Mouse (Mus musculus) hindbrain, embryonic 12.5 days (tissue): ENCODE results near the gene Sec24b. TPM values are rescaled to one million over a fixed set of nuclear protein-coding genes. Genes with fewer than 3 reads are reported as not detected.
A peak's percentile ranks its signal among the peaks of the same experiment; 100 is the strongest.

Source experiments
- ATAC-seq: fragments of 200-750 bp; cut with Nextera tagmentation; 2 replicates; pipeline ENCODE4 v1.8.0; 2017; ENCODE audit warnings: moderate TSS enrichment; ENCODE audit not compliant: low FRiP score
- H3K27ac ChIP-seq: fragments of 300-500 bp; sonication (generic); 2 replicates; pipeline ENCODE4 v1.5.1; 2016; ENCODE audit warnings: mild to moderate bottlenecking
- H3K27me3 ChIP-seq: fragments of 300-500 bp; sonication (generic); 2 replicates; pipeline ENCODE4 v1.6.1; 2016; ENCODE audit warnings: mild to moderate bottlenecking
- H3K36me3 ChIP-seq: fragments of 300-500 bp; sonication (generic); 2 replicates; pipeline ENCODE4 v1.6.1; 2016; ENCODE audit warnings: mild to moderate bottlenecking
- H3K4me1 ChIP-seq: fragments of 300-500 bp; sonication (generic); 2 replicates; pipeline ENCODE4 v1.6.1; 2016
- H3K4me2 ChIP-seq: fragments of 300-500 bp; sonication (generic); replicated peaks from 2 replicates; pipeline ENCODE4 v1.6.1; 2016; ENCODE audit warnings: mild to moderate bottlenecking
- H3K4me3 ChIP-seq: fragments of 300-500 bp; sonication (generic); 2 replicates; pipeline ENCODE4 v1.5.1; 2016; ENCODE audit warnings: mild to moderate bottlenecking
- H3K9ac ChIP-seq: fragments of 300-500 bp; sonication (generic); 2 replicates; pipeline ENCODE4 v1.6.1; 2016; ENCODE audit warnings: mild to moderate bottlenecking, moderate library complexity
- H3K9me3 ChIP-seq: fragments of 300-500 bp; sonication (generic); replicated peaks from 2 replicates; pipeline ENCODE4 v1.6.1; 2016; ENCODE audit warnings: mild to moderate bottlenecking
- WGBS: fragments of 180-500 bp; shearing (Covaris S2); methylation state at CpG from one replicate; pipeline ENCODE4 v1.1.7; 2016; 5-methylcytosine and 5-hydroxymethylcytosine counted together
- polyA plus RNA-seq: library from polyadenylated mRNA; unstranded; fragments of >200 nt; fragmentation: Nextera tagmentation; extraction: Ambion mirVana; gene quantifications from 2 replicates; pipeline ENCODE4 v1.2.1, GENCODE M21; 2016

Sec24b gene
- 36.8 and 36.9 TPM in 2 replicates for polyA plus RNA-seq

DNA sequence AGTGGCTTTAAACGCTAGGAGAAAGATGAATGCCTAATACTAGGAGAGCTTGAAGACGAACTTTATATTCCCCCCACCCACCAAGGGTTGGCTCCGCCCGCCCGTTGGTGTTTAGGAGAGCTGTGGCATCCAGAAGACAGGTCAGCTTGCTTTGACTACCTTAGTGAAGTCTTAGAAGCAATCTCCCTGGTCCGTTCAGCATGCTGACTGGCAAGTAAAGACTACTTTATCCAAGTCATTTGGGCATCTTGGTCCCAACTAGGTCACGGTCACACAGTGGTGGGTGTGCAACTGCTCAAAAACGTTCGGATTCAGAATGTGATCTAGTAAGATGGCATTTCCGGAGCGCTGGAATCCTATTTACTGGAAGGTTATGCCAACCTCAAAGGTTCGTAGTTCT lies at the start of gene Sec24b:
Sec24b (minus strand) TSS at position 273 of the 400 bp plus-strand sequence.
- Histone ChIP-seq H3K9ac (peak within 1 kb of the TSS; percentile 99), H3K36me3 (no peaks in the 10 kb centered on the region), H3K27ac (peak within 1 kb of the TSS; percentile 94), H3K27me3 (0 out of 2 replicates have a peak, but pooled peaks cover 3% of the 10 kb centered on the region), H3K4me3 (peak within 1 kb of the TSS; percentile 98), H3K4me1 (peaks cover 29% of the 10 kb centered on the region), H3K4me2 (peak within 1 kb of the TSS; percentile 63), H3K9me3 (no peaks in the 10 kb centered on the region)
- WGBS: 14% methylated on average over 12 of the region's 12 CpGs
- ATAC-seq: peak; percentile 17

DNA sequence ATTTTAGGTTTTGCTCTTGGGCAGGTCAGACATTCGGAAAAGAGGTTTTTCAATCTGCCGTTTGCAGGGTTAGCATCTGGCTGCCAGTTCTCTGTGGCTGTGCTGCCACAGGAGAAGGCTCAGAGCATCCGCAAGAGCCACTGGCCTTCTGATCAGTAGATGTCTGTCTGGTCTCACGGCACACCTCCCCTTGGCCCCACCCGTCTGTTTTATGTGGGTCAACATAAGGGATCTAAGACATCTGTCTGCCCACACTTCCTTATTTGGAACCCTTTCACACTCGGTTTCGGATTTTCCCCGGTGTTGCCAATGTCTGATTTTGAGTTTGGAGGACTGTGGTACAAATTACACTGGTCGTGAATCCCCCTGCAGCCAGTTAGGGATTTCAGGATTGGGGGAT lies 43.1 kb upstream of the Sec24b start:
- Histone ChIP-seq H3K4me1 (no peaks in the 10 kb centered on the region), H3K36me3 (no peaks in the 10 kb centered on the region), H3K4me3 (no peak overlapping the region), H3K27ac (no peak overlapping the region), H3K27me3 (no peaks in the 10 kb centered on the region), H3K4me2 (no peak overlapping the region), H3K9ac (no peak overlapping the region), H3K9me3 (no peaks in the 10 kb centered on the region)
- ATAC-seq: no peak
- WGBS: 83% methylated on average over 9 of the region's 9 CpGs

DNA sequence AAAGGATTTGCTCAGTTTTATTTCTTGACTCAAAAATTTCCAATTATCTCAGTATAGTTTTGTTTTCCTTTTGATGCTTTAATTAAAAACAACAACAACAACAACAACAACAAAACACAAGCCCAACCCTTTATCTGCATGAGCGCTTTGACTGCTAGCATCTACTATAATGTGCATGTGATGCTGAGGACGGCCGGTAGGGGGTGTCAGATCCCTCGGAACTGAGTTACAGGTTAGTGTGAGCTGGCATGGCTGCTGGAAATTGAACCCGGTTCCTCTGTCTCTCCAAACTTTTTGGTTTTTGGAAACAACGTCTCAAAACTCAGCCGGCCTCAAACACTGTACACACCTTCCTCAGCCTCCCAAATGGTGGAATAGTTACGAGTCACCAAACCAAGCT lies 42.1 kb upstream of the Sec24b start:
- no peaks in the 10 kb centered on the region for H3K4me1 ChIP-seq
- H3K27me3 ChIP-seq: no peaks in the 10 kb centered on the region
- no peak for ATAC-seq
- H3K36me3 ChIP-seq: no peaks in the 10 kb centered on the region
- no peak overlapping the region for H3K27ac ChIP-seq
- H3K9me3 ChIP-seq: no peaks in the 10 kb centered on the region
- H3K4me3 ChIP-seq: no peak overlapping the region
- no peak overlapping the region for H3K4me2 ChIP-seq
- 74% methylated on average over 8 of the region's 8 CpGs for WGBS
- no peak overlapping the region for H3K9ac ChIP-seq

DNA sequence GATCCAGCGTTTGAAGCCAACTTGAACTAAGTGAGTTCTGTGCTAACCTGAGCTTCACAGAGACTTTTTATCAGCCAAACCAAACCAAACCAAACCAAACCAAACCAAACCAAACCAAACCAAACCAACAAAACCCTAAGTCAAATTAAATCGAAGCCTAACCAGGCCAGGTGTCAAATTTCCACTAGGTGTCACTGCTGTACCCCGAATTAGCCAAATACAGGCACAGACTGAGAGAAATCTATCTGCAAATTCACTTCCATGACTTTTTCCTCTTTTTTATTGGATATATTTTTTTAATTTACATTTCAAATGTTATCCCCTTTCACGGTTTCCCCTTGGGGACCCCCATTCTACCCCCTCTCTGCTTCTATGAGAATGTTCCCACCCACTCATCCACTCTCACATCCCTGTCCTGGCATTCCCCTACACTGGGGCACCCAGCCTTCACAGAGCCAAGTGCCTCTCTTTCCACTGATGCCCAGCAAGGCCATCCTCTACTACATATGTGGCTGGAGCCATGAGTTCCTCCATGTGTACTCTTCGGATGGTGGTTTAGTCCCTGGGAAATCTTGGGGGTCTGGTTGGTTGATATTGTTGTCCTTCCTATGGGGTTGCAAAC lies 33.9 kb upstream of the Sec24b start:
- Histone ChIP-seq H3K27ac (no peak overlapping the region), H3K4me1 (no peaks in the 10 kb centered on the region), H3K9ac (no peak overlapping the region), H3K27me3 (no peaks in the 10 kb centered on the region), H3K36me3 (no peaks in the 10 kb centered on the region), H3K4me3 (no peak overlapping the region), H3K4me2 (no peak overlapping the region), H3K9me3 (no peaks in the 10 kb centered on the region)
- peak; percentile 56; the same call in 1 of the 2 replicates for ATAC-seq
- WGBS: 46% methylated on average over 5 of the region's 5 CpGs

DNA sequence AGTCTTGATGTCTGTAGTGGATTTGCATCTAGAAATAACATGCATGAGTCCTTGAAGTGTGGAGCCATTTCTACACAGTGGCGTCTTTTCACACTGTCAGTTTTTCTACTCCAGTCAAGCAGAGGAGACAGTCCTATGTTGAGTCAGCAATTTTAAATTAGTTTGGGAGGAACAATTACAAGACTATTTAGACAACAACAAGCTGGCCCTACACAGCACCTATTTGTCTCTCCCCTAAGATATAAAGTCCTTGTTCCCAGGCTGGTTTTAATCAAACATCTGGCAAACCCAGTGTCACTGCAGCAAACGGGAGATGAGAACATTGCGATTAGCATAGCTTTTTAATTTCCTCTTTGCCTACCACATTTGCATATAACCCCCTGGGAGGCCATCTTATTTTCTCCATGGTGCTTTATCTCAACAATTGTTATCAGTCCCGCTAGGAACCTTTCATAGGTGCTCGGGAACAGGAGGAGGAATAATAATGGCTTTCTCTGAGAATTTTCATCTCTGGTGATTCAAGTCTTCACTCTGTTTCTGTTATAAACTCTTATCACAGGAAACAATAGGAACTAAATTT lies 32.9 kb upstream of the Sec24b start:
- no peak overlapping the region for H3K9ac ChIP-seq
- no peak overlapping the region for H3K4me3 ChIP-seq
- no peaks in the 10 kb centered on the region for H3K27me3 ChIP-seq
- WGBS: 46% methylated on average over 5 of the region's 5 CpGs
- H3K27ac ChIP-seq: no peak overlapping the region
- no peaks in the 10 kb centered on the region for H3K4me1 ChIP-seq
- peak; percentile 48; the same call in 1 of the 2 replicates for ATAC-seq
- no peaks in the 10 kb centered on the region for H3K36me3 ChIP-seq
- H3K9me3 ChIP-seq: no peaks in the 10 kb centered on the region
- H3K4me2 ChIP-seq: no peak overlapping the region

DNA sequence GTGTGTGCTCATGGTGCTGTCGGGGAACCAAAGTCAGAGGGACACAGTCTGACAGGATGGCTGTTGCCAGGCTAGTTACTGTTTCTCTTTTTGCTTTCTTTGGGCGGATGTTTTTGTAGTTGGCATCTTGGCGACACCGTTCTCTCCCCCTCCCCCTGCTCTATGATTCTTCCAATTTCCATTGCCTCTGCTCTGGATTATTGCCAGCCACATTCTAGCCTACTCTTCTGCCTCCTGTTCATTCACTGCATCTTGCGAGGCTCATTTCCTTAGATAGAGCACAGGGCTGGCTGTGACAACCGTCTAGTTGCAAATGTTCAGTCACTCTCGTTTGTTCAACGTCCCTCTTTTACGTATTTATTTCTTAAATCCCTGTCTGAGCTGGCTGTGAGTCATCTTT lies 29.1 kb upstream of the Sec24b start:
- H3K4me2 ChIP-seq: no peak overlapping the region

DNA sequence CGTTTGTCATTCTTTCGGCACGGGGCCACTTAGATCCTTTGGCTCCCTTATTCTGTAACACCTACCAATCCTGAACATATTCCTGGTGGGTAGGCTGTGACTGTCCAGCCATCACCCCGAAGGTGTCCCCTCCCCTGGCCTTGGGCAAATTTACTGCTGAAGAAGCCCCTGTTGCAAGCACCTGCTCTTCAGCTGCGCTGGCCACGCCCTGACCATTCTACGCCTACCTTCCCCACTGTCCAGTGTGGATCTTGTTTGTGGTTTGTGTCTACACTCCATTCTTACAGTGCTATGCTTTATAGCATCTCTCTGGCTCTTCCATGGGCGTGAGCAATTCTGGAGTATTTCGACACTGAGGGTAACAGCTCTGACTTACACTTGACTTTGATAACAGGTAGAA lies 27.3 kb upstream of the Sec24b start:
- Histone ChIP-seq H3K4me1 (no peaks in the 10 kb centered on the region), H3K9me3 (no peaks in the 10 kb centered on the region), H3K27me3 (no peaks in the 10 kb centered on the region), H3K9ac (no peak overlapping the region), H3K4me3 (no peak overlapping the region), H3K4me2 (no peak overlapping the region), H3K36me3 (no peaks in the 10 kb centered on the region), H3K27ac (no peak overlapping the region)
- 87% methylated on average over 9 of the region's 9 CpGs for WGBS
- ATAC-seq: no peak

More for the DNA sequence above, 29.1 kb upstream of the Sec24b start:
- no peaks in the 10 kb centered on the region for H3K36me3 ChIP-seq
- no peaks in the 10 kb centered on the region for H3K4me1 ChIP-seq
- 89% methylated on average over 9 of the region's 9 CpGs for WGBS
- no peak overlapping the region for H3K4me3 ChIP-seq
- no peaks in the 10 kb centered on the region for H3K27me3 ChIP-seq
- no peaks in the 10 kb centered on the region for H3K9me3 ChIP-seq
- no peak overlapping the region for H3K27ac ChIP-seq
- ATAC-seq: no peak
- H3K9ac ChIP-seq: no peak overlapping the region

DNA sequence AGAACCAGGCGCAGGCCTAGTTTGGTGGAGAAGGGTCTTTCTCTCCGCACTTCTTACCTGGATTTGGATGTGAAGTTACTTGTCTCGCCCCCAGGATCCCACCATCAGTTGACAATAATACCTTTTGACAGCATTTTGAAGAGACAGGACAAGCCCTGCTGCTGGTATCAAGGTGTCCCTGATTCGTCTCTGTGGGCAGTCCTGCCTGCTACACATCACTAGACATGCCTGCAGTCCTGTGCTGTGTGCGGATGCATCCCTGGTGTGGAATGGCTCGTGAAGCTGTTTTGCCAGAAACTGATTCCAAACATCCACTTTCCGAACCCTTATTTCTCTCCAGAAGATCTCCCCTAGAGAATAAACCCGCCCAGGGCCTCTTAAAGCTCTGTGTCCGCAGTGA lies 26.1 kb upstream of the Sec24b start:
- ATAC-seq: no peak

DNA sequence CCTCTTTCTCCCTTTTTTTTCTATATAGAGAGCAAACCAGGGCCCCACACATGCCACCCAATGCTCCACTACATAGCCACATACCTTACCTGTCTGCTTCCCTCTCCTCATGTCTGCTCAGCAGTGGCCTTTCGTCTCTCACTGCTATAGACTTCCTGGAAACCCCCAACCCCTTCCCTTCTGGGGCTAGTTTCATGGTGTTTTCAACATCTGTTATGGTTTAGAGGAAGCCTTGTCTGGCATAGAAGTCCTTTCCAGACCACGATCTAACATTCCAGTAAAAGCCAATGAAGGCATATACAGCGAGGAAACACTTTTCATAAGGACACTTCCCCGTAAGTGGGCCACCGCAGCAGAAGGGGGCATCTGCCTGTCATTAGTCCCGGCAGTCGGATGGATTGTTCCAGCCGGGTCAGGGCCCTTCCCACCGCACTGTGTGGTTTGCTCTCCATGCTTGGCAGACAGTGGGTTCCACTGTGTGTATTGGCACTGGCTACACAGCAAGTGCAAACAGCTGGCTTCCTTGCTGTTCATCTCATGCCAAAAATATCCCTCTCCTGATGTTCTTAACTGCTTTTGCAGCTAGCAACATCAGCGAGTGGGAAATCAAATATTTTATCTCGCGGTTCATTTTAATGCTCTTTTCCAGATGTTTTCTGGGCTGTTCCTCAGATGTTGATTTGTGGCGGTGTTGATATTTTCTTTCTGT lies 25.2 kb upstream of the Sec24b start:
- WGBS: 75% methylated on average over 13 of the region's 13 CpGs
- no peaks in the 10 kb centered on the region for H3K36me3 ChIP-seq
- H3K9ac ChIP-seq: no peak overlapping the region
- no peaks in the 10 kb centered on the region for H3K4me1 ChIP-seq
- no peaks in the 10 kb centered on the region for H3K27me3 ChIP-seq
- H3K27ac ChIP-seq: no peak overlapping the region
- H3K9me3 ChIP-seq: no peaks in the 10 kb centered on the region
- no peak overlapping the region for H3K4me2 ChIP-seq
- no peak overlapping the region for H3K4me3 ChIP-seq
- no peak for ATAC-seq

More for the DNA sequence above, 26.1 kb upstream of the Sec24b start:
- no peaks in the 10 kb centered on the region for H3K27me3 ChIP-seq
- no peak overlapping the region for H3K9ac ChIP-seq
- H3K4me1 ChIP-seq: no peaks in the 10 kb centered on the region
- WGBS: 86% methylated on average over 9 of the region's 9 CpGs
- no peak overlapping the region for H3K27ac ChIP-seq
- no peaks in the 10 kb centered on the region for H3K36me3 ChIP-seq
- H3K4me3 ChIP-seq: no peak overlapping the region
- no peak overlapping the region for H3K4me2 ChIP-seq
- no peaks in the 10 kb centered on the region for H3K9me3 ChIP-seq

DNA sequence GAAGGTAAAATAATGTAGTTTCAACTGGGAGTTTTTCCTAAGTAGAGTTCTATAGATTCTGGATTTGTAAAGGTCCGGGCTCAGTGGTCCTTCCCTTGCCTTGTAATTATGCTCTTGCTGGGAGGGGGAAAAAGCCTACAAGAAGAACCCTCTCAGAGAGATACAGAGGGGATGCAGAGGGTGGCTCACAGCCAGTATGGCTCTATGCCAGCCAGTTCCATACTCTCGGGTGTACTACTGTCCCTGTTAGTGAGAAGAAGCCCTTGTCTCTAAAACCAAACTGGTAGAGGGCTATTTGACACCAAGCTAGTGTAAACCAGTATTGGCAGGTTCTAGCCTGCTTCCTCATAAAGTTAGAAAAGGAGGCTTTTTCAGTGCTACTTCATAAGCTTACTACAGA lies 22.0 kb upstream of the Sec24b start:
- Histone ChIP-seq H3K27me3 (no peaks in the 10 kb centered on the region), H3K4me3 (no peak overlapping the region)
- no peak for ATAC-seq

DNA sequence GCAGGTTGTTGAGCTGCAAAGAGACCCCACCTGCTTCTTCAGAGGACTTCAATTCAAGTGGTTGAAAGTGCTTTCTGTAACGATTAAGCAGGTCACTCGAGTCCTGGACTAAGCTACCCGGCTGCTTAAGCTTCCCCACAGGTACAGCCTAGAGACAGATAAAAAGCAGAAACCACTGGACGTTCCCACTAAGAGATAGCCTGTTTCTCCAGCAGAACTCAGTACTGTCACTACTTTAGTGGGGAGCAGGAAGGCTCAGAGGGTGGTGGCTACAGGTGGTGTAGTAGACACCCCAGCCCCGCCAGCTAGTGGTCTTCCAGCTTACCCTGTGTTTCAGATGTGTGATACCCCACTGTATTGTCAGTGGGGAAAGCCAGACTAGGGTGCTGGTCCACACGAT lies 19.3 kb upstream of the Sec24b start:
- H3K9ac ChIP-seq: no peak overlapping the region
- H3K4me2 ChIP-seq: no peak overlapping the region
- no peaks in the 10 kb centered on the region for H3K36me3 ChIP-seq
- H3K27me3 ChIP-seq: no peaks in the 10 kb centered on the region
- no peaks in the 10 kb centered on the region for H3K9me3 ChIP-seq
- H3K4me3 ChIP-seq: no peak overlapping the region
- no peak for ATAC-seq
- H3K4me1 ChIP-seq: no peaks in the 10 kb centered on the region
- no peak overlapping the region for H3K27ac ChIP-seq
- WGBS: 82% methylated on average over 6 of the region's 6 CpGs

More for the DNA sequence above, 22.0 kb upstream of the Sec24b start:
- Histone ChIP-seq H3K36me3 (no peaks in the 10 kb centered on the region), H3K9ac (no peak overlapping the region), H3K4me2 (no peak overlapping the region), H3K27ac (no peak overlapping the region), H3K9me3 (no peaks in the 10 kb centered on the region), H3K4me1 (no peaks in the 10 kb centered on the region)
- 75% methylated on average over 2 of the region's 2 CpGs for WGBS

DNA sequence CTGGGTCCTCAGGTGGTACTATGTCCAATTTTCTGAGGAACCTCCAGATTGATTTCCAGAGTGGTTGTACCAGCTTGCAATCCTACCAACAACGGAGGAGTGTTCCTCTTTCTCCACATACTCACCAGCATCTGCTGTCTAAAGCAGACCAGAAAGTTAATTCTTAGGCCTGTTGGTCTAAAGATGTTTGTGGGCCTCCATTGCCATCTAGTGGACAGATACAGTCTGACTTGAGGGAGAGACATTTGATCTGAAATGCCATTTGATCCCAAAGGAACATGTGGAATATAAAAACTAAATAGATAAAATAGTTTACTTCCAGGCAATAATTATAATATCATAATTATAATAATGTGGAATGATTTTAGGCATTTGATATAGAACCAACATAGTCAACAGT lies 18.4 kb upstream of the Sec24b start:
- no peak overlapping the region for H3K9ac ChIP-seq
- no peaks in the 10 kb centered on the region for H3K36me3 ChIP-seq
- no peaks in the 10 kb centered on the region for H3K27me3 ChIP-seq
- no peak overlapping the region for H3K27ac ChIP-seq
- no peaks in the 10 kb centered on the region for H3K9me3 ChIP-seq
- WGBS: 3% methylated on average over 1 of the region's 1 CpGs
- no peak overlapping the region for H3K4me3 ChIP-seq
- no peaks in the 10 kb centered on the region for H3K4me1 ChIP-seq
- no peak for ATAC-seq
- H3K4me2 ChIP-seq: no peak overlapping the region
